Mouse (Mus musculus) spleen, adult 2 months (tissue): ENCODE results near the gene Dab2. TPM values are rescaled to one million over a fixed set of nuclear protein-coding genes. Genes with fewer than 3 reads are reported as not detected.

Experiments used
- DNase-seq, 2 experiments: peaks; one replicate each; pipeline versions ENCODE4 v3.0.0 to v3.0.0-alpha.2; 2012 to 2021; ENCODE audit warnings: low spot score in 2 of 2, low read depth in 1 of 2
- H3K27ac ChIP-seq: fragments of 200-500 bp; 2 replicates; pipeline ENCODE4 v1.5.1; 2012; ENCODE audit warnings: low read length, inconsistent platforms; ENCODE audit not compliant: insufficient read depth
- H3K27me3 ChIP-seq: fragments of 200-500 bp; 2 replicates; pipeline ENCODE4 v1.6.1; 2012; ENCODE audit warnings: mild to moderate bottlenecking, moderate library complexity, low read length, inconsistent platforms; ENCODE audit not compliant: control insufficient read depth, insufficient read depth
- H3K36me3 ChIP-seq: fragments of 200-500 bp; 2 replicates; pipeline ENCODE4 v1.6.1; 2012; ENCODE audit warnings: mild to moderate bottlenecking, low read length, inconsistent platforms; ENCODE audit not compliant: control insufficient read depth, insufficient read depth
- H3K4me1 ChIP-seq: fragments of 200-500 bp; 2 replicates; pipeline ENCODE4 v1.6.1; 2011; ENCODE audit warnings: inconsistent platforms; ENCODE audit not compliant: control insufficient read depth, insufficient read depth, insufficient read length
- H3K4me3 ChIP-seq: fragments of 200-500 bp; 2 replicates; pipeline ENCODE4 v1.5.1; 2011; ENCODE audit warnings: mild to moderate bottlenecking, inconsistent platforms; ENCODE audit not compliant: insufficient read depth, insufficient read length; ENCODE audit errors: extremely low read depth
- CTCF ChIP-seq: fragments of 200-500 bp; IDR thresholded peaks from 2 replicates; pipeline ENCODE4 v1.5.1; 2011; ENCODE audit warnings: mild to moderate bottlenecking, inconsistent platforms; ENCODE audit not compliant: insufficient read depth, insufficient read length, insufficient replicate concordance; ENCODE audit errors: extremely low read depth
- POLR2A ChIP-seq: fragments of 200-500 bp; IDR thresholded peaks from 2 replicates; pipeline ENCODE4 v1.6.1; 2011; ENCODE audit warnings: low read depth, low read length, inconsistent platforms
- WGBS: fragments of 180-500 bp; shearing (Covaris S2); methylation state at CpG from one replicate; pipeline ENCODE4 v1.1.7; 2018; 5-methylcytosine and 5-hydroxymethylcytosine counted together
- polyA plus RNA-seq: library from polyadenylated mRNA; depleted of rRNA; stranded (reverse); fragments of >200 nt; gene quantifications from 2 replicates; pipeline ENCODE4 v1.2.3, GENCODE M21; 2012

Dab2 gene
- polyA plus RNA-seq, 1 experiment, result 5.2 TPM

GRCm38 (mm10) chr15:6340347-6340746 is 40.8 kb downstream of the Dab2 start:
- Histone ChIP-seq H3K27me3 (no peaks in the 10 kb centered on the region; the same call in 1 of the 2 replicates), H3K4me1 (peaks cover 3% of the 10 kb centered on the region), H3K36me3 (no peaks in the 10 kb centered on the region)

GRCm38 (mm10) chr15:6341427-6341826 is 41.8 kb downstream of the Dab2 start:
- Histone ChIP-seq H3K4me3 (no peak overlapping the region), H3K27ac (no peak overlapping the region), H3K4me1 (peaks cover 3% of the 10 kb centered on the region), H3K27me3 (no peaks in the 10 kb centered on the region; the same call in 1 of the 2 replicates), H3K36me3 (no peaks in the 10 kb centered on the region)
- DNase-seq, result no peak
- TF ChIP-seq CTCF (no peak), POLR2A (no peak)
- 29% methylated on average over 6 of the region's 6 CpGs for WGBS

More at GRCm38 (mm10) chr15:6340347-6340746, 40.8 kb downstream of the Dab2 start:
- TF ChIP-seq POLR2A (no peak), CTCF (no peak)
- Histone ChIP-seq H3K4me3 (no peak overlapping the region), H3K27ac (no peak overlapping the region)
- no peak for DNase-seq
- 80% methylated on average over 6 of the region's 6 CpGs for WGBS

DNA sequence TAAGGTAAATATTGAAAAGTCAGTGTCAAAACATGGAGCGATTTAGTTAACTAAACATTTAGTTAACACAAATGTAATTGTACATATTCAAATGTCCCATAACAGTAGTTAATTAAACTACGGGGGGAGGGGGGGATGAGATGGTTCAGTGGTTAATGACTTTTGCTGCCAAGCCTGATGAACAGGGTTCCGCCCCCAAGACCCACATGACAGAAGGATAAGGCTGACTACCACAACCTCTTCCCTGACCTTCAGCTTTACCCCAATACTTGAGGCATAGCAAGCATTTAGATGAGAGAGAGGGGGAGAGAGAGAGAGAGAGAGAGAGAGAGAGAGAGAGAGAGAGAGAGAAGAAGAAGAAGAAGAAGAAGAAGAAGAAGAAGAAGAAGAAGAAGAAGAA is 54.3 kb downstream of the Dab2 start:
- Histone ChIP-seq H3K36me3 (no peaks in the 10 kb centered on the region), H3K4me1 (no peaks in the 10 kb centered on the region), H3K4me3 (no peak overlapping the region), H3K27me3 (no peaks in the 10 kb centered on the region), H3K27ac (no peak overlapping the region)
- WGBS, result 89% methylated on average over 3 of the region's 3 CpGs
- no peak for DNase-seq
- TF ChIP-seq POLR2A, result no peak
- no peak for TF ChIP-seq CTCF

DNA sequence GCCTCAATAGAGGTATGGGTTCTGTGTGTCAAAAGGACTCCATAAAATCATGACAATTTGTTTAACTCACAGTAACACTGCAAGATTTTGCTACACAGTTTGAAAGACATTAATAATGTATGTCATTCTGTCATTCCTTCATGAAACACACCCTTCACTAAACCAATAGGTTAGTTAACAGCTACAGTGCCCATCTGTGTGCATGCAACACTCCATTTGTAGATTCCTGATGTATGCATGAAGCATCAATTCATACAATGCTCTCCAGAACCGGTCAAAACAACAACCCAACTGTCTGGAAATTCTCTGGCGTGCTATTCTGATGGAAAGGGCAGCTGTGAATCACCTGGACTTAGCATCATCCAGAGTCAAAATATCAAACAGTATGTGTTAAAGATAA is 60.3 kb downstream of the Dab2 start:
- Histone ChIP-seq H3K27me3 (no peaks in the 10 kb centered on the region), H3K27ac (no peak overlapping the region), H3K4me1 (no peaks in the 10 kb centered on the region), H3K36me3 (no peaks in the 10 kb centered on the region), H3K4me3 (no peak overlapping the region)
- no peak for DNase-seq
- 83% methylated on average over 2 of the region's 2 CpGs for WGBS
- TF ChIP-seq CTCF (no peak), POLR2A (no peak)

DNA sequence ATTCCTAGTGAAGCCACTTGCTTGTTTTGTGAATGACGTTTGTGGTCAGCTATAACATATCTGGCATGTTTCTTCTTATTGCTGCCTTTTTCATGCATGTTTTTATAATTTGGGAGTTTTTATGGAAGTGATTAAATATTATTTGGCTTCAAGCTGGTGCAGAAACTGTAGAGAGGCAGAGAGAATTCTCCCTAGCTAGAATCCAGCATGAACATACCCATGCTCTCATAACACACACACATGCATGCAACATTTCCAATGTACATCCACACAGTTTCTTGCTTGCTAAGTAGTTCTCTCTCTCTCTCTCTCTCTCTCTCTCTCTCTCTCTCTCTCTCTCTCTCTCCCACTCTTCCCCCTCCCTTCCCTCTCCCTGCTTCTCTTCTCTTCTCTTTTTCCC is 70.4 kb downstream of the Dab2 start:
- H3K4me1 ChIP-seq, result no peaks in the 10 kb centered on the region
- no peaks in the 10 kb centered on the region for H3K36me3 ChIP-seq
- 60% methylated on average over 1 of the region's 1 CpGs for WGBS
- H3K27me3 ChIP-seq, result no peaks in the 10 kb centered on the region
- DNase-seq, result no peak
- TF ChIP-seq CTCF, result no peak
- TF ChIP-seq POLR2A, result no peak
- H3K4me3 ChIP-seq, result no peak overlapping the region
- no peak overlapping the region for H3K27ac ChIP-seq

DNA sequence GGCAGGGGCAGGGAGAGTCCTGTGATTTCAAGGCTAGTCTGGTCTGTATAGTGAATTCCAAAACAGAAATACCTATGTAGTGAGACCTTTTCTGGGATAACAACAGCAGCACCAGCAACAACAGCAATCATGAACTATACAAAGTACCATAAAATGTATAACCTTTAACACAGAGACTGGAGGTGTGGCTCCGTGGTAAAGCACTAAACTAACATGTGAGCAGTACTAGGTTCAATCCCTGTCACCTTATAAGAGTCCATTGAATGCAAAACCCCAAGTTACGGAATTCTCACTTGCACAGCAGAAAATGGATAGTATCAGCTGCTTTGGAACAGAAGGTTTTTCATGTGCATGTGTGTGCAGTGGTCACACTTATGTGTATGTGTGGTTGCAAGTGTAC is 71.9 kb downstream of the Dab2 start:
- TF ChIP-seq CTCF, result no peak
- no peak for TF ChIP-seq POLR2A
- Histone ChIP-seq H3K27ac (no peak overlapping the region), H3K4me1 (no peaks in the 10 kb centered on the region), H3K4me3 (no peak overlapping the region), H3K36me3 (no peaks in the 10 kb centered on the region), H3K27me3 (no peaks in the 10 kb centered on the region)
- DNase-seq, result no peak
- 89% methylated on average over 2 of the region's 2 CpGs for WGBS

- no peaks in the 10 kb centered on the region for H3K27me3 ChIP-seq
- no peak for TF ChIP-seq CTCF
- no peak for TF ChIP-seq POLR2A
- no peak for DNase-seq
Observed at GRCm38 (mm10) chr15:6375016-6375415, 75.4 kb downstream of the Dab2 start.

DNA sequence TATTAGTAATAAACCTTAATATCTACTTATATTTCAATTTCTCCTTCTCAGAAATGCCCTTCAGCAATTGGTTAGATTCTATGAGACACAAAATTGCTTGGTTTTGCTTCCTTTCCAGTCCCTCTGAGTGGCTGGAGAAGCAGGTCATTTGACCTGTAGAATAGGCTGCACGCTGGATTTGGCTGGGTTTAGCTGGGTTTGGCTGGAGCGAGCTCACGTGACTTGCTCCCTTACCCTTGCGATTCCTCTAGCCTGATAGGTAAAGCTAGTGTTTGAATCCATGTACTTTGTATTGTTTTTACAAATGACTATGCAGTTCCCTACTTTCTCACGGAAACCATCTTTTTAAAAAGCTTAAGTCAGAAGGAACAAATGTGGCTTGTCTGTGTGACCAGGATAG is 76.4 kb downstream of the Dab2 start:
- no peak for DNase-seq
- Histone ChIP-seq H3K36me3 (no peaks in the 10 kb centered on the region), H3K4me3 (no peak overlapping the region), H3K4me1 (no peaks in the 10 kb centered on the region), H3K27me3 (no peaks in the 10 kb centered on the region), H3K27ac (no peak overlapping the region)
- TF ChIP-seq CTCF (no peak), POLR2A (no peak)
- WGBS, result 89% methylated on average over 5 of the region's 5 CpGs

More at GRCm38 (mm10) chr15:6375016-6375415, 75.4 kb downstream of the Dab2 start:
- H3K4me1 ChIP-seq, result no peaks in the 10 kb centered on the region
- 90% methylated on average over 13 of the region's 13 CpGs for WGBS
- H3K4me3 ChIP-seq, result no peak overlapping the region
- no peaks in the 10 kb centered on the region for H3K36me3 ChIP-seq
- no peak overlapping the region for H3K27ac ChIP-seq
